Mouse (Mus musculus) MEL (cell line): ENCODE measurements at regions not wholly inside any gene's neighbourhood (a gene's known extent, or its start where the extent isn't known, plus 50 kb on each side); places are given as distances from the start of the nearest gene placed in this dataset.

Experiments used
- DNase-seq: peaks from one replicate; pipeline ENCODE4 v3.0.0; 2011; ENCODE audit warnings: low read depth, low spot score
- H3K27ac ChIP-seq: 2 replicates; pipeline ENCODE4 v1.5.1; 2012; ENCODE audit warnings: low read depth, mild to moderate bottlenecking, control low read depth, low read length, moderate library complexity; ENCODE audit not compliant: control insufficient read depth
- H3K27me3 ChIP-seq, 2 experiments: fragments of 150-350 bp in 1 of 2; sonication (generic) in 1 of 2; 2 replicates each; pipeline ENCODE4 v1.6.1; 2012; ENCODE audit warnings: low read length in 2 of 2, mild to moderate bottlenecking in 2 of 2, improper control_type of control experiment in 1 of 2, moderate library complexity in 1 of 2; ENCODE audit not compliant: insufficient read depth in 2 of 2, control insufficient read depth in 1 of 2
- H3K36me3 ChIP-seq, 2 experiments: 2 replicates each; pipeline ENCODE4 v1.6.1; 2012 to 2014; ENCODE audit warnings: low read length in 2 of 2, improper control_type of control experiment in 1 of 2, inconsistent platforms in 1 of 2, mild to moderate bottlenecking in 1 of 2; ENCODE audit not compliant: insufficient read depth in 2 of 2, control insufficient read depth in 1 of 2
- H3K4me1 ChIP-seq, 2 experiments: fragments of 150-350 bp in 1 of 2; sonication (generic) in 1 of 2; 2 replicates each; pipeline ENCODE4 v1.6.1; 2012; ENCODE audit warnings: low read length in 2 of 2, improper control_type of control experiment in 1 of 2, mild to moderate bottlenecking in 1 of 2; ENCODE audit not compliant: insufficient read depth in 2 of 2, control insufficient read depth in 1 of 2
- H3K4me3 ChIP-seq, 2 experiments: fragments of 150-350 bp in 1 of 2; sonication (generic) in 1 of 2; 2 replicates each; pipeline ENCODE4 v1.5.1; 2012; ENCODE audit warnings: low read depth in 2 of 2, low read length in 2 of 2, mild to moderate bottlenecking in 2 of 2, moderate library complexity in 2 of 2, control low read depth in 1 of 2, improper control_type of control experiment in 1 of 2; ENCODE audit not compliant: control insufficient read depth in 1 of 2, insufficient read depth in 1 of 2
- H3K79me2 ChIP-seq: 2 replicates; pipeline ENCODE4 v1.6.1; 2012; ENCODE audit warnings: mild to moderate bottlenecking, low read length, moderate library complexity; ENCODE audit not compliant: control insufficient read depth, poor library complexity, insufficient read depth
- H3K9ac ChIP-seq: 2 replicates; pipeline ENCODE4 v1.6.1; 2012; ENCODE audit warnings: low read depth, mild to moderate bottlenecking, control low read depth, low read length, moderate library complexity; ENCODE audit not compliant: control insufficient read depth, poor library complexity, severe bottlenecking
- H3K9me3 ChIP-seq: fragments of 150-350 bp; sonication (generic); replicated peaks from 2 replicates; pipeline ENCODE4 v1.6.1; 2012; ENCODE audit warnings: mild to moderate bottlenecking, low read length, improper control_type of control experiment, moderate library complexity; ENCODE audit not compliant: insufficient read depth
- CHD1 ChIP-seq: IDR thresholded peaks from 2 replicates; pipeline ENCODE4 v1.6.1; 2012; ENCODE audit warnings: low read depth, mild to moderate bottlenecking, inconsistent platforms, low read length, improper control_type of control experiment
- E2F4 ChIP-seq: IDR thresholded peaks from 2 replicates; pipeline ENCODE4 v1.6.1; 2011; ENCODE audit warnings: low read depth, low read length, improper control_type of control experiment, borderline replicate concordance
- GABPA ChIP-seq: IDR thresholded peaks from 2 replicates; pipeline ENCODE4 v1.6.1; 2012; ENCODE audit warnings: low read depth, mild to moderate bottlenecking, inconsistent platforms, low read length, improper control_type of control experiment, moderate library complexity
- HCFC1 ChIP-seq: IDR thresholded peaks from 2 replicates; pipeline ENCODE4 v1.6.1; 2012; ENCODE audit warnings: low read depth, mild to moderate bottlenecking, inconsistent platforms, low read length, improper control_type of control experiment, moderate library complexity
- MYB ChIP-seq: IDR thresholded peaks from 2 replicates; pipeline ENCODE4 v1.6.1; 2011; ENCODE audit warnings: mild to moderate bottlenecking, low read depth, low read length, improper control_type of control experiment
- NELFE ChIP-seq: IDR thresholded peaks from 2 replicates; pipeline ENCODE4 v1.6.1; 2011; ENCODE audit warnings: low read depth, low read length, improper control_type of control experiment
- SIN3A ChIP-seq: IDR thresholded peaks from 2 replicates; pipeline ENCODE4 v1.6.1; 2012; ENCODE audit warnings: low read length, improper control_type of control experiment, inconsistent platforms
- TCF12 ChIP-seq: IDR thresholded peaks from 2 replicates; pipeline ENCODE4 v1.6.1; 2014; ENCODE audit warnings: low read depth, mild to moderate bottlenecking, inconsistent platforms, low read length, improper control_type of control experiment, moderate library complexity
- USF1 ChIP-seq: IDR thresholded peaks from 2 replicates; pipeline ENCODE4 v1.6.1; 2014; ENCODE audit warnings: low read depth, mild to moderate bottlenecking, inconsistent platforms, low read length, improper control_type of control experiment, moderate library complexity
- USF2 ChIP-seq, 2 experiments: IDR thresholded peaks; 2 replicates each; pipeline ENCODE4 v1.6.1; 2011 to 2012; ENCODE audit warnings: improper control_type of control experiment in 2 of 2, low read length in 2 of 2, borderline replicate concordance in 1 of 2, inconsistent platforms in 1 of 2, low read depth in 1 of 2, mild to moderate bottlenecking in 1 of 2; ENCODE audit not compliant: insufficient read depth in 1 of 2
- ZKSCAN1 ChIP-seq: IDR thresholded peaks from 2 replicates; pipeline ENCODE4 v1.6.1; 2012; ENCODE audit warnings: low read depth, mild to moderate bottlenecking, inconsistent platforms, low read length, improper control_type of control experiment, moderate library complexity
- ZNF384 ChIP-seq: IDR thresholded peaks from 2 replicates; pipeline ENCODE4 v1.6.1; 2012; ENCODE audit warnings: low read depth, mild to moderate bottlenecking, inconsistent platforms, low read length, improper control_type of control experiment

DNA sequence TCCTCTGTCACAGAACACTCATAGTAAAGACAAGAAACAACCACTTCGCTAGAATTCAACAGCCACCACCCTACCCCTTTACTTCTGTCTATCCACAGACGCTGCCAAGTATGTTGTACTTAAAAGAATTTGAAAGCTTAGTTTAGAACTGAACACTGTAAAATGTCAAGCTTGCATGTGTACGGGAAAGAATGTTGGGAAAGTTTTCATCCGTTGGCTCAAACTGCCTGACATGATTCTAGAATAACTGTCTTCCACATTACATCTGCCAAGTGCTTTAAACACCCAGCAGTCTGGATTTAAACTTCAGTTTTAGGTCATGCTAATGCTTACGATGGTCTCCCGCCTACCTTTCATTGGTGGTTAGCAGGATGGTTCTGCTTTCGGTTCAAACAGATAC is 54.1 kb upstream of the Elovl6 start:
- H3K36me3 ChIP-seq = no peaks in the 10 kb centered on the region
- H3K4me3 ChIP-seq = no peak overlapping the region
- no peak for TF ChIP-seq NELFE
- no peaks in the 10 kb centered on the region for H3K9me3 ChIP-seq
- H3K9ac ChIP-seq = no peak overlapping the region
- no peaks in the 10 kb centered on the region for H3K4me1 ChIP-seq
- H3K27me3 ChIP-seq = no peaks in the 10 kb centered on the region
- no peak overlapping the region for H3K27ac ChIP-seq
- H3K79me2 ChIP-seq = no peaks in the 10 kb centered on the region
- no peak for DNase-seq

DNA sequence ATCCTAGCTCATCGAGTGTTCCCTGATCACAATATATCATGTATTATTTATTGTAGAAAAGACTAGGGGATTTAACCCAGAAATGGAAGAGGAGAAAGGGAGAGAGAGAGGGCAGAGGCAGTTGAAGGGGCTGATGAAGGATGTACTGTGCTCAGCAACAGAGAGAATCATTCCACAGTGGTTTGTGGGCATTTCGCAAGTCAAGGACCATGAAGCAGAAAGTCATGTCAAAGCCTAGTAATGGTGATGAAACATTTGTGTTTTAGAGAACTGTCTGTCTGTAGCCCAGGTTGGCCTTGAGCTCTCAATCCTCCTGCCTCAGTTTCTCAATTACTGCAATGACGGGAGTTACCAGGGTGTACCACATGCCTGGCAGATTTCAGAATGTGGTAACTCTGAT is 50.9 kb upstream of the Elovl6 start:
- H3K79me2 ChIP-seq = no peaks in the 10 kb centered on the region
- no peaks in the 10 kb centered on the region for H3K9me3 ChIP-seq
- H3K36me3 ChIP-seq = no peaks in the 10 kb centered on the region
- H3K4me3 ChIP-seq = no peak overlapping the region
- DNase-seq = no peak
- TF ChIP-seq ZKSCAN1 (no peak), SIN3A (no peak), GABPA (no peak), MYB (no peak), USF1 (no peak), USF2 (IDR thresholded peaks at IDR 0.05; ENCODE audit: borderline replicate concordance in 1 of 2, insufficient read depth in 1 of 2, low read depth in 1 of 2, low read length in 2 of 2) (no peak), CHD1 (no peak), TCF12 (no peak), E2F4 (no peak), HCFC1 (no peak), ZNF384 (no peak)
- H3K27me3 ChIP-seq = no peaks in the 10 kb centered on the region
- H3K9ac ChIP-seq = no peak overlapping the region
- H3K27ac ChIP-seq = no peak overlapping the region
- no peaks in the 10 kb centered on the region for H3K4me1 ChIP-seq
